ENCODE assay signal across 22 mouse cellular contexts in the genomic region with DNA sequence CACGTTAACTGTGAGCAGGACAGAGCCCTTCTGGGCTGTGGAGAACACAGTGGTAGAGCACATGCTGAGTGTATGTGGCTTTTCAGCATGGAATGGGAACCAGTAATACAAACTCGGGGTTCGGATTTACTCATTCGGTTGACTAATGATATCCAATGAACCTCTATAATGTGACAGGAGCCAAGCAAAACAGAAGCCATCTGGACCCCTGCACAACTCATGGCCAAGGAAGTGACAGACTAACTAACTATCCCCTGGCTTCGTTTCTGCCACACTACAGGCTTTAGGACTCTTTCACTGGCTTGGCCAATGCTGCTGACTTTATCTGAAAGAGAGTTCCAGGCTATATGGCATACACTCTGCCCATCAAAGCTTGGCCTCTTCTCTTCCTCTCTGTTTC.
DNase-seq lines count a peak whose midpoint lies in the region; ATAC-seq lines count a peak whose summit lies in the region.
"Had no signal": no experiment of that assay in that cellular context is flagged by ENCODE, and none has a peak within 500 bp of the region (broad histone marks: within the 10 kb centered on the region; RNA-seq: fewer than 3 reads in every experiment).

No protein-coding gene starts in this region.

- peak; percentile 25 for DNase-seq in forebrain, embryonic 14.5 days (ENCODE audit: low spot score)
- DNase-seq in left cerebral cortex, postnatal 4 days, result peak; percentile 21
- no peak for DNase-seq in left cerebral cortex, postnatal 25 days (ENCODE audit: low spot score in 2 of 2)
- DNase-seq: adrenal gland, postnatal 14 days; cerebellum, adult 18-20 months; cerebellum, adult 9-11 months; embryo, embryonic 11 days; gastrocnemius, adult 2 months; gastrocnemius, postnatal 25 days; heart, postnatal 10 days; heart, postnatal 4 days had no signal

- no peaks in the 10 kb centered on the region for H3K9me3 ChIP-seq in forebrain, embryonic 14.5 days (replicated peaks; ENCODE audit: control insufficient read depth, low read length)
- no peaks in the 10 kb centered on the region for H3K9me3 ChIP-seq in forebrain, embryonic 12.5 days
- no peaks in the 10 kb centered on the region for H3K9me3 ChIP-seq in hindbrain, embryonic 16.5 days (ENCODE audit: control insufficient read depth, low read length)
- H3K9me3 ChIP-seq in hindbrain, embryonic 12.5 days (replicated peaks), result no peaks in the 10 kb centered on the region
- H3K9me3 ChIP-seq: embryonic facial prominence, embryonic 15.5 days had no signal

- no peaks in the 10 kb centered on the region for H3K27me3 ChIP-seq in forebrain, embryonic 14.5 days (replicated peaks; ENCODE audit: control insufficient read depth, insufficient read depth, low read length)
- H3K27me3 ChIP-seq in forebrain, embryonic 12.5 days, result no peaks in the 10 kb centered on the region
- no peaks in the 10 kb centered on the region for H3K27me3 ChIP-seq in hindbrain, embryonic 16.5 days (replicated peaks; ENCODE audit: control insufficient read depth, insufficient read depth, low read length)
- no peaks in the 10 kb centered on the region for H3K27me3 ChIP-seq in hindbrain, embryonic 12.5 days
- H3K27me3 ChIP-seq: CH12.LX; embryonic facial prominence, embryonic 15.5 days; Patski had no signal

- H3K9ac ChIP-seq in forebrain, embryonic 14.5 days (ENCODE audit: low read length), result no peak overlapping the region
- H3K9ac ChIP-seq in forebrain, embryonic 12.5 days, result no peak overlapping the region
- no peak overlapping the region for H3K9ac ChIP-seq in hindbrain, embryonic 16.5 days (ENCODE audit: low read depth, low read length)
- no peak overlapping the region for H3K9ac ChIP-seq in hindbrain, embryonic 12.5 days
- H3K9ac ChIP-seq: embryonic facial prominence, embryonic 15.5 days; hindbrain, embryonic 14.5 days had no signal

- intact Hi-C loops in left cerebral cortex, postnatal 4 days (cut with DNase I), result no loop called here
- intact Hi-C loops in left cerebral cortex, postnatal 25 days (cut with DNase I), result no loop called here

- H3K4me3 ChIP-seq in forebrain, embryonic 14.5 days (ENCODE audit: low read depth, low read length), result no peak overlapping the region
- no peak overlapping the region for H3K4me3 ChIP-seq in forebrain, embryonic 12.5 days (replicated peaks)
- no peak overlapping the region for H3K4me3 ChIP-seq in hindbrain, embryonic 16.5 days (ENCODE audit: low read length)
- H3K4me3 ChIP-seq in hindbrain, embryonic 12.5 days, result no peak overlapping the region
- H3K4me3 ChIP-seq: embryonic facial prominence, embryonic 15.5 days; erythroblast, embryonic 14.5 days; gastrocnemius, adult 2 months had no signal

- 69% methylated on average over 5 of the region's 5 CpGs for WGBS in forebrain, embryonic 14.5 days
- WGBS in forebrain, embryonic 12.5 days, result 86% methylated on average over 5 of the region's 5 CpGs
- 80% methylated on average over 5 of the region's 5 CpGs for WGBS in hindbrain, embryonic 16.5 days
- 87% methylated on average over 5 of the region's 5 CpGs for WGBS in hindbrain, embryonic 12.5 days

- no peak for ATAC-seq in forebrain, embryonic 14.5 days
- ATAC-seq in forebrain, embryonic 12.5 days (ENCODE audit: low FRiP score), result no peak
- ATAC-seq in hindbrain, embryonic 16.5 days, result peak; percentile 45; the same call in 1 of the 2 replicates
- ATAC-seq in hindbrain, embryonic 12.5 days (ENCODE audit: low FRiP score), result no peak
- ATAC-seq: activated CD4-positive, CD25-positive, alpha-beta regulatory T cell, adult 4 months; inflammation-experienced regulatory T-cells, adult 6 months; intestine, postnatal 0 days; Patski had no signal

- H3K4me2 ChIP-seq in forebrain, embryonic 14.5 days (ENCODE audit: low read length), result no peak overlapping the region
- H3K4me2 ChIP-seq in forebrain, embryonic 12.5 days, result no peak overlapping the region
- no peak overlapping the region for H3K4me2 ChIP-seq in hindbrain, embryonic 16.5 days (ENCODE audit: low read length)
- no peak overlapping the region for H3K4me2 ChIP-seq in hindbrain, embryonic 12.5 days (replicated peaks)
- H3K4me2 ChIP-seq: embryonic facial prominence, embryonic 15.5 days; hindbrain, embryonic 14.5 days had no signal

- H3K27ac ChIP-seq in forebrain, embryonic 14.5 days (ENCODE audit: low read depth, low read length), result no peak overlapping the region
- no peak overlapping the region for H3K27ac ChIP-seq in forebrain, embryonic 12.5 days
- no peak overlapping the region for H3K27ac ChIP-seq in hindbrain, embryonic 16.5 days (ENCODE audit: low read depth, low read length)
- no peak overlapping the region for H3K27ac ChIP-seq in hindbrain, embryonic 12.5 days
- H3K27ac ChIP-seq: embryonic facial prominence, embryonic 15.5 days; gastrocnemius, adult 2 months; hindbrain, embryonic 14.5 days had no signal

- H3K4me1 ChIP-seq in forebrain, embryonic 14.5 days (ENCODE audit: control insufficient read depth, insufficient read depth, low read length), result no peaks in the 10 kb centered on the region
- H3K4me1 ChIP-seq in forebrain, embryonic 12.5 days, result no peaks in the 10 kb centered on the region
- H3K4me1 ChIP-seq in hindbrain, embryonic 16.5 days (ENCODE audit: control insufficient read depth, insufficient read depth, low read depth, low read length), result no peaks in the 10 kb centered on the region
- H3K4me1 ChIP-seq in hindbrain, embryonic 12.5 days, result no peaks in the 10 kb centered on the region
- H3K4me1 ChIP-seq: embryonic facial prominence, embryonic 15.5 days had no signal

- no peaks in the 10 kb centered on the region for H3K36me3 ChIP-seq in forebrain, embryonic 14.5 days (ENCODE audit: control insufficient read depth, insufficient read depth, low read length)
- H3K36me3 ChIP-seq in forebrain, embryonic 12.5 days (replicated peaks), result no peaks in the 10 kb centered on the region
- H3K36me3 ChIP-seq in hindbrain, embryonic 16.5 days (ENCODE audit: control insufficient read depth, insufficient read depth, low read length), result no peaks in the 10 kb centered on the region
- H3K36me3 ChIP-seq in hindbrain, embryonic 12.5 days, result no peaks in the 10 kb centered on the region
- H3K36me3 ChIP-seq: embryonic facial prominence, embryonic 15.5 days had no signal

Comparison
In these comparisons a context has a peak if more than half of its experiments do, and no peak if none do; other contexts are left out.
1. DNase-seq: peak in forebrain, embryonic 14.5 days (single experiment) and left cerebral cortex, postnatal 4 days (single experiment); none in left cerebral cortex, postnatal 25 days (0 of 2).